Mouse (Mus musculus) frontal cortex, postnatal 25 days (tissue): ENCODE results near the gene 1700001P01Rik.
"Not testable (repeated sequence)": the region's sequence is repeated elsewhere in the genome, so short reads cannot be mapped to it uniquely, and the experiment has no call there.

ENCODE experiments used
- DNase-seq, 2 experiments: peaks; one replicate each; pipeline ENCODE4 v3.0.0; 2022; ENCODE audit warnings: low spot score in 2 of 2

1700001P01Rik gene

GRCm38 (mm10) chr11:97745331-97745721 is 30.4 kb downstream of the 1700001P01Rik start:
- DNase-seq: no peak

GRCm38 (mm10) chr11:97744718-97745330 is 30.9 kb downstream of the 1700001P01Rik start:
- DNase-seq: peak; percentile 95 to 97

- peak; percentile 35 to 37 for DNase-seq
These were observed 31.5 kb downstream of the 1700001P01Rik start, which contains the start of gene Pip4k2b for GRCm38 (mm10) chr11:97744063-97744717. TSS of gene Pip4k2b (minus strand) at chr11:97744704.

GRCm38 (mm10) chr11:97743423-97743822 is 32.3 kb downstream of the 1700001P01Rik start:
- DNase-seq: no peak

GRCm38 (mm10) chr11:97742591-97742990 is 33.1 kb downstream of the 1700001P01Rik start:
- no peak for DNase-seq

- no peak for DNase-seq
These were observed 33.6 kb downstream of the 1700001P01Rik start for GRCm38 (mm10) chr11:97742157-97742556.

- no peak for DNase-seq
These were observed 35.5 kb downstream of the 1700001P01Rik start for GRCm38 (mm10) chr11:97740190-97740589.

- no peak for DNase-seq
These were observed 36.6 kb downstream of the 1700001P01Rik start for GRCm38 (mm10) chr11:97739155-97739554.

- DNase-seq: no peak
These were observed 37.0 kb downstream of the 1700001P01Rik start for GRCm38 (mm10) chr11:97738703-97739102.

- no peak for DNase-seq
These were observed 38.1 kb downstream of the 1700001P01Rik start for GRCm38 (mm10) chr11:97737600-97737999.

GRCm38 (mm10) chr11:97736645-97737044 is 39.1 kb downstream of the 1700001P01Rik start:
- no peak for DNase-seq

GRCm38 (mm10) chr11:97734810-97735209 is 40.9 kb downstream of the 1700001P01Rik start:
- DNase-seq: not testable (repeated sequence)

GRCm38 (mm10) chr11:97733689-97734088 is 42.0 kb downstream of the 1700001P01Rik start:
- no peak for DNase-seq

- DNase-seq: no peak
These were observed 47.0 kb downstream of the 1700001P01Rik start for GRCm38 (mm10) chr11:97728730-97729129.

GRCm38 (mm10) chr11:97728311-97728710 is 47.4 kb downstream of the 1700001P01Rik start:
- no peak for DNase-seq

GRCm38 (mm10) chr11:97723709-97724108 is 52.0 kb downstream of the 1700001P01Rik start:
- no peak for DNase-seq
